Mouse (Mus musculus) right cerebral cortex, postnatal 36 days (tissue): ENCODE measurements around the gene Slc2a1.

Source experiments
- DNase-seq, 2 experiments: peaks; one replicate each; pipeline ENCODE4 v3.0.0; 2022; ENCODE audit warnings: low spot score in 2 of 2, mixed read lengths in 1 of 2

Slc2a1 gene

GRCm38 (mm10) chr4:119108495-119109408 lies at the start of gene Slc2a1:
Slc2a1 (plus strand) TSS chr4:119108711.
- DNase-seq, result peak; percentile 82 to 85

DNA sequence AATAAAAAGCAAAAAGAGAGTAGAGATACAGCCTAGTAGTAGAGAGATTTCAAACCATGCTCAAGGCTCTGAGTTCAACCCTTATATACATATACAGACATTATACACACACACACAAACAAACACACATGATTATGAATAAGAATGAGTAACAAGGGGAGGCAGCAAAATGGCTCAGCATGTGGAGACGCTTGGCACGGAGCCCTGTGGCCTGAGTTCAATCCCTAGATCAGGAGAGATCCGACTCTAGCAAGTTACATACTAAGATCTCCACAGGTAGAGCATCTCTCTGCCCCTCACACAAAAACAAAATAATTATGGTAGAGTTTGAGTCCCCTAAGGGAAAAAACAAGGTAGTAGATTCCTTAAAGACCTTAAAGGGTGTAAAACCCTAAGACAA lies 41.7 kb upstream of the Slc2a1 start:
- no peak for DNase-seq

DNA sequence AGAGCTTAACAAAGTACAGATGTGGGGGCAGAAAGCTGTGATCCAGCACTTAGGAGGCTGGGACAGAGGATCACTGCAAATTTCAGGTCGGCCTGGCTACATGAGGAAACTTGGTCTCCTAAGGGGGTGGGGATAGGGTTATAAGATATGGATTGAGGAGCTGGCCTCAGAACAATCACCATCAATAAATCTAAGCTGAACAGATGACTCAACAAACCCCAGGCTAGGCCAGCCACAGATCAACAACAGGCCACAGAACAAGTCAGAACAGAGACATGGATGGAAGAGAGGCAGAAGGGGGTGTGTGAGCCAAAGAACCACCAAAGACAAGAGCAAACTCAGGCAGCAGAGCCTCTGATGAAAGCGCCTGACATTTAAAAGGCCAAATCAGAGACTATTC lies 41.3 kb upstream of the Slc2a1 start:
- DNase-seq, result no peak

DNA sequence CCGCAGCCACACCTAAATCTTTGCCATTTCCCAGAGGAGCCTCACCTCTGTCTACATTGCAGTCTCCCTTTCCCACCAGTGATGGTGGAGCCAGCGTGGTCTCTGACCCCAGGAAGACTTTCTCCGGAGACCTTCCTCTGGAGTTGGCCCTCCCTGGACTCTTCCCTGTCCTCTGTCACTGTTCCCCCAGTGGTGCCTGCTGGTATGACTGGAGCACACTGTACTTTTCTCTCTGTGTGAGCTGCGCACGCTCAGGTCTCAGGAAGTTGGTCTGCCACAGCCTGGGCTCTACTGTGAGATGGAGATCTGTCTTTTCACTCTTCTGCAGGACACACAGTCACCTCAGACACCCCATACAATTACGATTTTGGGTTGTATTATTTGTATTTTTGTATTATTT lies 39.6 kb upstream of the Slc2a1 start:
- DNase-seq, result no peak

GRCm38 (mm10) chr4:119070181-119070580 lies 38.3 kb upstream of the Slc2a1 start:
- DNase-seq, result no peak

DNA sequence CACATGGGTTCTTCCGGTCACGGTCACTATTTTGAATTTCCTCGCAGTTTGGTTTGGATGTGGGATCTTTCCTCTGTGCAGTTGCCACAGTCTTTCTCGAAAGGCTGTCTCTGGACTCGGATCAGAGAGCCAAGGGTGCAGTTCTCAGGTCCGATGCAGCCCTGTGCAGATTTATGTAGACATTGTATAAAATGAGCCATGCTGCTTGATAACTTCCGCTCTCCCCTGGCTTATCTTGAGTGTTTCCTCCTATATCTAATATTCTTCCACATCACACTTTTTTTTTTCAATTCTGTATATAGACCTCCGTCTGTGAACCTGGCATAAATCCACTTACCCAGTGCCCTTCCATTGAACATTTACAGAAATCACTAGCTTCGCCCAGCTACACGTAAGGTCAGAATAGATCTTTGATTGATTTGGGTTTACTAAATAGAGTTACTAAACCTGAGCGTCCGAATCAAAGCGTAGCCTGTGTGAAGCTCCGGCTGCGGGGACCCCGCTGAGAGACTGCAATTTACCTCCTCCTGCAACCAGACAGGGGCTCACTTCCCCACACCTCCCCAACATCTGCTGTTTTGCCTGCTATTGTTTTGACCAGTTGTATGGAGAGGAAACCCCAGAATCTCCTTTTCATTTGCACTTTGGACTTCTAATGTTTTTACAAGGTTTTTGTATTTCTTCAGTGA lies 37.4 kb upstream of the Slc2a1 start:
- DNase-seq, result no peak

GRCm38 (mm10) chr4:119071648-119072362 lies 36.7 kb upstream of the Slc2a1 start:
- no peak for DNase-seq

DNA sequence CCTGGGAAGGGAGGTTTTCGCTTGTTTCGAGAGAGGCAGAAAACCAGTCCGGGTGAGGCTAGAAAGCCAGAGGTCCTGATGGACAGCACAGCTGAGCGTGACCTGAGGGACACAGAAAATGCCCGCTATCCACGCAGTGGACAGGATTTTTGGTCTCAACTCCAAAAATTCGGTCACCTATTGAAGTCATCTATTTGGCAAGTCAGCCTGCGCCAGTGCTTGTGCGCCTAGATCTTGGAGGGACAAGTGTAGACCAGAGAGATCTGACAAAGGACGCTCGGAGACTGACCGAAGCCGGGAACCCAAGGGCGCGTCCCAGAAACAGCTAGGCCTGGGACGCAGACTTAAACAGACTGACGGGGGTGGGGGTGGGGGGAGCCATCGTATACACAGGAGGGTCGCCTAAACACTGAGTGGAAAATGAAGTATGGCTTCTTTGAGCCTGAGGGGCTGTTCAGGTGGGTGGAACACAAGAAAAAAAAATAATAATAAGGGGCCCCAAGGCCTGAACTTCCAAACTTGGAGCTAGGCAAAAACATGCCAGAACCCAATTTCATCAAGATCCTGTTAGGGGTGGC lies 36.1 kb upstream of the Slc2a1 start:
- DNase-seq, result no peak

DNA sequence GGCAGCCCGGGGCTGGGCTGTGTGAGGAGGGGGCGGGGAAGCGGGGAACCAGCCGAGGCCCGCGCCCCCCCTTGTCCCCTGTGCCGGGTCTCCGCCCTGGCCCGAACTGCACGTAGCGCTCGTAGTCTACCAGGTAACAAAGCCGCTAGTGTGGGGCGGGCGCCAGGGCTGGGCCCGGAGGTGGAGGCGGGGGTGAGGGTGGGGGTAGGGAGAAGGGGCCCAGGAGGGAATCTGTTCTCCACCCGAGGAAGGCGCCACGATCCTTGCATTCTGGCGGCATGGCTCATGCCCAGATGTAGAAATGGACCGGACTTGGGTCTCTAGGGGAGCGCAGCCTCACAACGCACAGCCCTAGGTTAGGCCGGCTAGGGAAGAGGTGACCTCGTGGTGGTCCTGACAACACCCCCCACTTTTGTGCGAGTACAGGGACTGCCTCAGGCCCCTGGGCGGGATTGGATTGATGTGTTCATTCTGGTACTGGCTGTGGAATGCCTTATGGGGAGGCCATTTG lies 35.5 kb upstream of the Slc2a1 start:
- DNase-seq, result no peak

GRCm38 (mm10) chr4:119073626-119074025 lies 34.9 kb upstream of the Slc2a1 start:
- DNase-seq, result no peak

- no peak for DNase-seq
These were observed 33.9 kb upstream of the Slc2a1 start for GRCm38 (mm10) chr4:119074596-119074995.

GRCm38 (mm10) chr4:119075273-119075672 lies 33.2 kb upstream of the Slc2a1 start:
- DNase-seq, result no peak

GRCm38 (mm10) chr4:119076336-119076735 lies 32.2 kb upstream of the Slc2a1 start:
- no peak for DNase-seq

DNA sequence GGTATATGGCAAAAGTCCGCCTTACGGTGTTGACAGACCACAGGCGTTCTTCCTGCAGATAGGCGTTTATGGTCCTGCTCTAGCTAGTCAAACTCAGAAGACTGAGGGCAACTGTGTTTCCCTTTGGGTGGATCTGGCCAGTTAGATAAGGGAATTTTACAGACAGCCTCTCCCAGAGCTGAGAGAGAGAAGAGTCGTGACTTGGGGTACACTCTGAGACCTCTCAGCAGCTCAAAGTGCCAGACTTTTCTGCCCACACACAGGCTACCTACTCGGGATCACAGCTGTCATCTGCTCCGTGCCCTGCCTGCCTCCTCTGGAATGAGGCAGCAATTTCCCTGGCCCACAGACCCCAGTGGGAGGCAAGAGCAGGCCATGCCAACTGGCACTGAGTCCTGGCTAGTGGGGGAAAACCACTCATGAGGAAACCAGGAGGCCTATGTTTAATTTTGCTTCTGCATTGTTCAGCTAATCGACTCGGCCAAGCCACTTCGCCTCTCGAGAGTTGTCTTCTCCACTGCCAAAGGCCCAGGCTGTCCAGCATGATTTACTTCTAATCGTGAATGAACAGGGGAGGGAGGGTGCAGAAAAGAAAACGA lies 31.3 kb upstream of the Slc2a1 start:
- DNase-seq, result no peak

- no peak for DNase-seq
These were observed 28.6 kb upstream of the Slc2a1 start for GRCm38 (mm10) chr4:119079928-119080327.

DNA sequence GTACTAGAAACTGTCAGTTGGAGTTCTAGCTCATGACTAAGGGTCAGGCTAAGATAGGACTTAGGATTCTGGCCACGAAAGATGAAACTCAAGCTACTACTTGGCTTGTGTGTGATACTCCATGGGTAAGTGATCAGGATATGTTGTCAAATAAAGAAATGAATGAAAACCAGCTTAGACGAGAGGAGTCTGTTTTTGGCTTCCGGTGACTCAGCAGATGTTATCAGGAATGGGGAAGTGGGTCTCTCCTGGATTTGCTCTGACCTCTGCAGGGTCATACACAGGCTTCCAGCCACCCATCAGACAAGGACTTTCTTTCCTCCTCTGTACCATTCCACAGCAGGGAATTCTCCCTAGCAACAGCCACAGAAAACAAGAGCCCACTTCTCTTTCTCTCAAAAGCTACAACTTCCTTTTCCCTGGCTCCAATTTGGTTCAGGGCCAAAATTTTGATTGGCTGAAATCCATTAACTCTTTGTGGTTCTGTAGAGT lies 25.7 kb upstream of the Slc2a1 start:
- DNase-seq, result no peak

GRCm38 (mm10) chr4:119088424-119088823 lies 20.1 kb upstream of the Slc2a1 start:
- no peak for DNase-seq

GRCm38 (mm10) chr4:119093890-119094289 lies 14.6 kb upstream of the Slc2a1 start:
- no peak for DNase-seq

- no peak for DNase-seq
These were observed 13.5 kb upstream of the Slc2a1 start for GRCm38 (mm10) chr4:119094987-119095386.

DNA sequence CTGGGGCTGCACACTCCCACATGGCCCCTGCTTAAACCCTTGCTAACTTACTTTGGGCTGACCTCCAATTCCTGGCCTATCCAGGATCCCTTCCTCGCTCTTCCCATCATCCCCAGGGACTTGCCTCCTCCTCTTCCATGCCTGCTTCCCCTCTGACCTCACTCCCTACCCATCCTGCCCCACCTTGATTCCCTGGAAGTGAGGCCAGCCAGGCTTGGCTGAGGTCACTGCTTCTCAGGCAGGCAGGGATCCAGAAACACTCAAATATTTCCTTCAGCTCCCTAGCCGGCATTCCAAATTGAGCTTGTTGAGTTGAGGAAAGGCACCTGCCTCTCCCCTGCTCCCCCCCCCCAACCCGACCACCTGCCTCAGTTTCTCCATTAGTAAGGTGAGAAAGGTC lies 12.1 kb upstream of the Slc2a1 start:
- DNase-seq, result no peak

GRCm38 (mm10) chr4:119097421-119097820 lies 11.1 kb upstream of the Slc2a1 start:
- no peak for DNase-seq
